Mouse (Mus musculus) bone marrow macrophage, adult 2 months (primary cell): Measurements from ENCODE around the gene Vpreb3.

ENCODE experiments used
- CTCF ChIP-seq: IDR thresholded peaks from 2 replicates; pipeline ENCODE4 v1.5.1; 2012; ENCODE audit warnings: low read depth, mild to moderate bottlenecking, low read length, moderate library complexity
- POLR2A ChIP-seq: IDR thresholded peaks from 2 replicates; pipeline ENCODE4 v1.6.1; 2012; ENCODE audit warnings: mild to moderate bottlenecking, low read depth, low read length, borderline replicate concordance

- TF ChIP-seq CTCF (no peak), POLR2A (no peak)
These were observed 29.8 kb upstream of the Vpreb3 start for GRCm38 (mm10) chr10:75913013-75913589.
